Mouse (Mus musculus) kidney, postnatal 0 days (tissue): ENCODE measurements at regions not wholly inside any gene's neighbourhood (a gene's known extent, or its start where the extent isn't known, plus 50 kb on each side); places are given as distances from the start of the nearest gene placed in this dataset.

Experiments used
- ATAC-seq: fragments of 200-750 bp; cut with Nextera tagmentation; replicated peaks from 2 replicates; pipeline ENCODE4 v1.8.0; 2017; ENCODE audit warnings: low read depth, moderate number of reproducible peaks, moderate TSS enrichment, moderate library complexity; ENCODE audit not compliant: low FRiP score
- DNase-seq: peaks from one replicate; pipeline ENCODE4 v3.0.0-alpha.2; 2016; ENCODE audit warnings: low spot score
- H3K27ac ChIP-seq: fragments of 300-500 bp; sonication (generic); 2 replicates; pipeline ENCODE4 v1.5.1; 2014; ENCODE audit warnings: mild to moderate bottlenecking
- H3K27me3 ChIP-seq: fragments of 300-500 bp; sonication (generic); 2 replicates; pipeline ENCODE4 v1.6.1; 2014; ENCODE audit warnings: low read length, mixed read lengths; ENCODE audit not compliant: insufficient read depth
- H3K36me3 ChIP-seq: fragments of 300-500 bp; sonication (generic); 2 replicates; pipeline ENCODE4 v1.6.1; 2014; ENCODE audit warnings: low read length, mixed read lengths; ENCODE audit not compliant: insufficient read depth
- H3K4me1 ChIP-seq: fragments of 300-500 bp; sonication (generic); replicated peaks from 2 replicates; pipeline ENCODE4 v1.6.1; 2014; ENCODE audit warnings: antibody characterized with exemption, low read length, mixed read lengths; ENCODE audit not compliant: insufficient read depth
- H3K4me2 ChIP-seq: fragments of 300-500 bp; sonication (generic); 2 replicates; pipeline ENCODE4 v1.6.1; 2014; ENCODE audit warnings: mild to moderate bottlenecking, low read length, moderate library complexity, mixed read lengths
- H3K4me3 ChIP-seq: fragments of 300-500 bp; sonication (generic); replicated peaks from 2 replicates; pipeline ENCODE4 v1.5.1; 2014; ENCODE audit warnings: low read depth, low read length
- H3K9ac ChIP-seq: fragments of 300-500 bp; sonication (generic); 2 replicates; pipeline ENCODE4 v1.6.1; 2014; ENCODE audit warnings: low read depth, low read length
- H3K9me3 ChIP-seq: fragments of 300-500 bp; sonication (generic); replicated peaks from 2 replicates; pipeline ENCODE4 v1.6.1; 2016; ENCODE audit warnings: low read length, inconsistent platforms, mixed read lengths
- CTCF ChIP-seq: IDR thresholded peaks from 2 replicates; pipeline ENCODE4 v1.5.1; 2016; ENCODE audit warnings: antibody characterized with exemption, low read depth, mild to moderate bottlenecking, moderate library complexity
- WGBS: fragments of 180-500 bp; shearing (Covaris S2); extraction: QIAGEN DNeasy Blood & Tissue Kit; methylation state at CpG from one replicate; pipeline ENCODE4 v1.1.7; 2014; 5-methylcytosine and 5-hydroxymethylcytosine counted together

DNA sequence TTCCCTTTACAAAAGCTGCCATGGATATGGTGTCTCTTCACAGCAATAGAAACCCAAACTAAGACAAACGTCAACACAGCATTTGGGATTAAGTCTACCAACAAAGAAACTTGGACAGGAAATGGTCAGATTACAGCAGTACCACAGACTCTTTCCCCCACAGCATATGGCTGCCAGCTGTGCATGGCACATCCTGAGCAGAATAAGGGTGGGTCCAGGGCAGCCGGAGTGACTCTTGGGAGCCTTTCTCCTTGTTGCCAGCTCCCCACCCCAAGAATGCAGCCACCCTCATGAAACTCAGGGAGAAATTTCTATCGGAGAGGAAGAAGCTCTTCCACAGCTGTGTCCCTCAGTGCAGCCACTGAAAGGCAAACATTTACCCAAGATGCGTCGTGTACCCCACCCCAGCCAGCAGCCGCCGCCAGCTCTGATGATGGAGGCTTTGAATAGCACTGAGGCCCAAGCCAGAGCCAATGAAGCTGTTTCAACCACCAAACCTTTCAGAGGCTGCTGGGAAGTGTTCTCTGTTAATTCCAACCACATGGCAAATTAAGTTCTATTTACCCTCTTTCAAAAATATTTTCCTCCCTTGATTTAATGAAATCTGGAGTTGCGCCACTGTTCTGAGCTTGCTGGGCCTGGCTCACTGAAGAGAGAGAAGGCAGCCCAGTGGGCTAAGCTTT, 75.8 kb upstream of the Hs6st1 start:
- H3K4me3 ChIP-seq, result no peak overlapping the region
- WGBS, result 82% methylated on average over 8 of the region's 8 CpGs
- no peak for TF ChIP-seq CTCF
- no peak overlapping the region for H3K27ac ChIP-seq
- H3K27me3 ChIP-seq, result no peaks in the 10 kb centered on the region
- H3K36me3 ChIP-seq, result no peaks in the 10 kb centered on the region
- no peak overlapping the region for H3K9ac ChIP-seq
- ATAC-seq (no peak), DNase-seq (no peak)
- no peaks in the 10 kb centered on the region; the same call in 1 of the 2 replicates for H3K9me3 ChIP-seq
- H3K4me2 ChIP-seq, result no peak overlapping the region
- H3K4me1 ChIP-seq, result no peaks in the 10 kb centered on the region

GRCm38 (mm10) chr1:35992937-35993336, 75.3 kb upstream of the Hs6st1 start:
- H3K4me1 ChIP-seq, result no peaks in the 10 kb centered on the region
- no peak for TF ChIP-seq CTCF
- no peak for ATAC-seq
- H3K36me3 ChIP-seq, result no peaks in the 10 kb centered on the region
- 72% methylated on average over 3 of the region's 3 CpGs for WGBS
- H3K27ac ChIP-seq, result no peak overlapping the region
- no peak overlapping the region for H3K4me3 ChIP-seq
- H3K9me3 ChIP-seq, result no peaks in the 10 kb centered on the region; the same call in 1 of the 2 replicates
- H3K4me2 ChIP-seq, result no peak overlapping the region
- no peak for DNase-seq
- no peak overlapping the region for H3K9ac ChIP-seq
- H3K27me3 ChIP-seq, result no peaks in the 10 kb centered on the region

DNA sequence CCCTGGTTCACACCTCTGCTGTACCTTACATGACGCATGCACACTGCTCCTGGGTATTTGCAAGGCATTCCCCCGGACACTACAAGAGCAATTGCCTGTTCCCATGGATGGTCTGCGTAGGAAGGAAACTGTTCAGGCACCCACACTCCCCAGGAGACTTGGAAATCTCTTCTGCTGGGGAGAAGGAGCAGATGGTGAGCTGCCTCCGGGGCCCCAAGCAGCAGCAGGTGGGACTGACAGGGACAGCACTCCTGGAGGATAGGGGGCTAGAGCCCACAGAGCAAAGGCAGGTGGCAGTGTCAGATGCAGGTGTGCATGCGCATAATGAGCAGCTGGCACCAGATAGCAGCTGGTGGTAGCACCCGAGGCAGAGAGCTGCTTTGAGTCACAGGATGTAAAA, 72.5 kb upstream of the Hs6st1 start:
- ATAC-seq (no peak), DNase-seq (no peak)
- no peak overlapping the region for H3K9ac ChIP-seq
- no peak overlapping the region for H3K4me2 ChIP-seq
- WGBS, result 74% methylated on average over 6 of the region's 6 CpGs
- no peaks in the 10 kb centered on the region for H3K4me1 ChIP-seq
- no peak overlapping the region for H3K27ac ChIP-seq
- H3K4me3 ChIP-seq, result no peak overlapping the region
- no peaks in the 10 kb centered on the region for H3K27me3 ChIP-seq
- H3K9me3 ChIP-seq, result no peaks in the 10 kb centered on the region
- H3K36me3 ChIP-seq, result no peaks in the 10 kb centered on the region
- TF ChIP-seq CTCF, result no peak; the same call in 1 of the 2 replicates

GRCm38 (mm10) chr1:36001319-36001718, 66.9 kb upstream of the Hs6st1 start:
- H3K36me3 ChIP-seq, result no peaks in the 10 kb centered on the region
- no peak overlapping the region for H3K9ac ChIP-seq
- DNase-seq (no peak), ATAC-seq (0 out of 2 replicates have a peak, but pooled peaks have one; percentile 33)
- no peaks in the 10 kb centered on the region for H3K9me3 ChIP-seq
- no peak overlapping the region for H3K27ac ChIP-seq
- no peak overlapping the region for H3K4me2 ChIP-seq
- no peak overlapping the region for H3K4me3 ChIP-seq
- 94% methylated on average over 5 of the region's 5 CpGs for WGBS
- 0 out of 2 replicates have a peak, but pooled peaks cover 6% of the 10 kb centered on the region for H3K4me1 ChIP-seq
- no peaks in the 10 kb centered on the region for H3K27me3 ChIP-seq
- no peak for TF ChIP-seq CTCF

GRCm38 (mm10) chr1:36001821-36002220, 66.4 kb upstream of the Hs6st1 start:
- H3K36me3 ChIP-seq, result no peaks in the 10 kb centered on the region
- DNase-seq (no peak), ATAC-seq (no peak)
- no peak overlapping the region for H3K4me2 ChIP-seq
- WGBS, result 82% methylated on average over 1 of the region's 1 CpGs
- H3K4me3 ChIP-seq, result no peak overlapping the region
- no peak for TF ChIP-seq CTCF
- 0 out of 2 replicates have a peak, but pooled peaks cover 6% of the 10 kb centered on the region for H3K4me1 ChIP-seq
- H3K27ac ChIP-seq, result no peak overlapping the region
- H3K9me3 ChIP-seq, result no peaks in the 10 kb centered on the region
- no peaks in the 10 kb centered on the region for H3K27me3 ChIP-seq
- no peak overlapping the region for H3K9ac ChIP-seq

DNA sequence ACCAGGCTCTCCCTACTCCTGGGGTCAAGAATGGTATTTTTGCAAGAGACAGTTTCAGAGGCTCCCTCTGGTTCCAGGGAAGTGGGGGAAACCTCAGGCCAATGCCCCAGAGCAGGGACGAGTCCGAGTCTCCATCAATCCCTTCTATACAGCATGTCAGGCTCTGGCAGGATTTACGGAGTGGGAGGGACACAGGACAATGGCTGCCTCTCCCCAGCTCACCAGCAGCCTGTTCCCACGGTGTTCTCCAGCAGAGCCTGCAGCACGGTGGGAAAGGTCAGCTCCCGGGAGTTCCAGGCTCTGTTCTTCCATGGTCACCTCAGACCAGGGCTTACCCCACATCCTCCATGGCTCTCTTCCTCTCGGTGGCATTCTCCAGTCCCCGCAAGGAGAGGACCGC, 64.6 kb upstream of the Hs6st1 start:
- 23% methylated on average over 9 of the region's 9 CpGs for WGBS
- H3K9me3 ChIP-seq, result no peaks in the 10 kb centered on the region
- H3K9ac ChIP-seq, result no peak overlapping the region
- H3K27ac ChIP-seq, result no peak overlapping the region
- no peaks in the 10 kb centered on the region for H3K27me3 ChIP-seq
- H3K4me1 ChIP-seq, result 0 out of 2 replicates have a peak, but pooled peaks cover 6% of the 10 kb centered on the region
- peak; percentile 25 for DNase-seq
- H3K4me2 ChIP-seq, result no peak overlapping the region
- no peak for TF ChIP-seq CTCF
- ATAC-seq, result 0 out of 2 replicates have a peak, but pooled peaks have one; percentile 21
- no peak overlapping the region for H3K4me3 ChIP-seq
- H3K36me3 ChIP-seq, result no peaks in the 10 kb centered on the region

DNA sequence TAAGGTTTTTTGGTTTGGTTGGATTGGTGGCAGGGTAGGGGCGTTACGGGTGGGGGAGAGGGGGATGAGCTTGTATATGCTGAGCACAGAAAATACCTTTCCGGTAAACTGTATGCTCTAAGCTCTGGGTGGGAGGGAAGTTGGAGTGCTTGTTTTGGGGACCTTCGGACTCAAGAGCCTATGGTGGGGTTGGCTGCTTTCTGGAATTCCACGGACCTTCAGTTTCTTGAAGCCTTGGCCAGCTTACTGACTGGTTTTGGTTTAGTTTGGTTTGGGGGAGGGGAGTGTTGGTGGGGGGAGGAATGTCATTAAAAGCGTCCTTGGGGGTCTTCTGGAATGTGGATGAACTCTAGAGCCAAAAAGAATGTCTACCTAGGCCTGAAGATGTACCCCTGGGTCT, 59.6 kb upstream of the Hs6st1 start:
- WGBS, result 80% methylated on average over 6 of the region's 6 CpGs

More for the DNA sequence above, 59.6 kb upstream of the Hs6st1 start:
- no peak overlapping the region for H3K9ac ChIP-seq
- no peaks in the 10 kb centered on the region for H3K36me3 ChIP-seq
- no peaks in the 10 kb centered on the region for H3K27me3 ChIP-seq
- H3K27ac ChIP-seq, result no peak overlapping the region
- no peak for ATAC-seq
- no peak overlapping the region for H3K4me2 ChIP-seq
- H3K4me1 ChIP-seq, result peaks cover 8% of the 10 kb centered on the region; the same call in 1 of the 2 replicates
- no peak overlapping the region for H3K4me3 ChIP-seq
- H3K9me3 ChIP-seq, result no peaks in the 10 kb centered on the region
- no peak for TF ChIP-seq CTCF
- DNase-seq, result no peak
